Mouse (Mus musculus) adrenal gland, postnatal 36 days (tissue): Measurements from ENCODE around the gene Ogg1. TPM values are rescaled to one million over a fixed set of nuclear protein-coding genes. Genes with fewer than 3 reads are reported as not detected.

Experiments used
- DNase-seq, 2 experiments: peaks; one replicate each; pipeline ENCODE4 v3.0.0; 2021; ENCODE audit warnings: mixed read lengths in 1 of 2
- long read RNA-seq, 2 experiments: library from polyadenylated mRNA; stranded (forward); transcript quantifications; one replicate each; pipeline ENCODE4 v2.0.0; 2021; ENCODE audit warnings: borderline sequencing depth in 2 of 2
- total RNA-seq, 2 experiments: library from RNA; stranded (reverse); gene quantifications; 2 replicates each; pipeline ENCODE4 v1.2.3; 2021

Gene Ogg1
- total RNA-seq: 10 to 100 TPM; 14.0 to 15.4 TPM
- long read RNA-seq, experiment 1, transcript Ogg1-201 (7 exons, 1,549 nt): major isoform, 6 of 12 reads
- long read RNA-seq, experiment 1, partial matches to known transcripts: 1 of 12 reads
- long read RNA-seq, experiment 1, other reads (novel, unspliced or antisense): 2 of 12 reads
- long read RNA-seq, experiment 2, partial matches to known transcripts: 0 of 9 reads
- long read RNA-seq, experiment 2, other reads (novel, unspliced or antisense): 7 of 9 reads

GRCm38 (mm10) chr6:113326533-113327315, at the start of gene Ogg1:
Ogg1 (plus strand) TSS chr6:113326972.
- DNase-seq: peak; percentile 98

GRCm38 (mm10) chr6:113281676-113282075, 45.1 kb upstream of the Ogg1 start:
- DNase-seq: no peak

GRCm38 (mm10) chr6:113282101-113282802, 44.5 kb upstream of the Ogg1 start, which contains the start of gene Cpne9:
Cpne9 (plus strand) TSS chr6:113282307.
- DNase-seq: peak in 1 of 2 experiments; percentile 27

GRCm38 (mm10) chr6:113282969-113283368, 43.8 kb upstream of the Ogg1 start:
- DNase-seq: no peak

- DNase-seq: no peak
Observed at GRCm38 (mm10) chr6:113283500-113283899, 43.3 kb upstream of the Ogg1 start.

GRCm38 (mm10) chr6:113284931-113285330, 41.8 kb upstream of the Ogg1 start:
- no peak for DNase-seq

- DNase-seq: no peak
Observed at GRCm38 (mm10) chr6:113286316-113286715, 40.5 kb upstream of the Ogg1 start.

GRCm38 (mm10) chr6:113287236-113287635, 39.5 kb upstream of the Ogg1 start:
- no peak for DNase-seq

GRCm38 (mm10) chr6:113289346-113289745, 37.4 kb upstream of the Ogg1 start:
- no peak for DNase-seq

- DNase-seq: no peak
Observed at GRCm38 (mm10) chr6:113290346-113290745, 36.4 kb upstream of the Ogg1 start.

GRCm38 (mm10) chr6:113292938-113293337, 33.8 kb upstream of the Ogg1 start:
- peak; percentile 21 to 54 for DNase-seq

GRCm38 (mm10) chr6:113296046-113296445, 30.7 kb upstream of the Ogg1 start:
- no peak for DNase-seq

- no peak for DNase-seq
Observed at GRCm38 (mm10) chr6:113296639-113297038, 30.1 kb upstream of the Ogg1 start.

- no peak for DNase-seq
Observed at GRCm38 (mm10) chr6:113301350-113301749, 25.4 kb upstream of the Ogg1 start.

- peak in 1 of 2 experiments; percentile 20 for DNase-seq
Observed at GRCm38 (mm10) chr6:113302258-113302657, 24.5 kb upstream of the Ogg1 start.

GRCm38 (mm10) chr6:113306322-113306985, 20.3 kb upstream of the Ogg1 start:
- DNase-seq: peak; percentile 100

- no peak for DNase-seq
Observed at GRCm38 (mm10) chr6:113306986-113307349, 19.8 kb upstream of the Ogg1 start, which contains the start of gene Brpf1. Brpf1 (plus strand) TSS chr6:113307137.

GRCm38 (mm10) chr6:113307481-113308121, 19.2 kb upstream of the Ogg1 start:
- DNase-seq: peak; percentile 50 to 68

GRCm38 (mm10) chr6:113308141-113308540, 18.6 kb upstream of the Ogg1 start:
- peak; percentile 40 to 63 for DNase-seq

GRCm38 (mm10) chr6:113315972-113316371, 10.8 kb upstream of the Ogg1 start:
- DNase-seq: no peak

- DNase-seq: no peak
Observed at GRCm38 (mm10) chr6:113329396-113329795, 2.6 kb downstream of the Ogg1 start.

- DNase-seq: no peak
Observed at GRCm38 (mm10) chr6:113330547-113330946, 3.8 kb downstream of the Ogg1 start.
